Mouse (Mus musculus): ENCODE data around the gene Tsc22d1. TPM values are rescaled to one million over a fixed set of nuclear protein-coding genes. Genes with fewer than 3 reads are reported as not detected.

Tsc22d1 gene
- total RNA-seq, 2 experiments from 2014 or later: 464 to 515 TPM

GRCm38 (mm10) chr14:76507804-76508500 is 93.2 kb downstream of the Tsc22d1 start:
- intact Hi-C loops (cut with DNase I): loop anchor here (5.0 kb wide), 4 partner anchors 49 to 294 kb away; partner anchors contain the start of gene Serp2

GRCm38 (mm10) chr14:76508701-76509100 is 93.9 kb downstream of the Tsc22d1 start:
- DNase-seq: no peak
- intact Hi-C loops (cut with DNase I): loop anchor here (5.0 kb wide), 4 partner anchors 49 to 294 kb away; partner anchors contain the start of gene Serp2

More at GRCm38 (mm10) chr14:76507804-76508500, 93.2 kb downstream of the Tsc22d1 start:
- DNase-seq: no peak

GRCm38 (mm10) chr14:76511971-76512370 is 97.2 kb downstream of the Tsc22d1 start:
- no peak for DNase-seq
- intact Hi-C loops (cut with DNase I): no loop called here

GRCm38 (mm10) chr14:76513395-76514049 is 98.8 kb downstream of the Tsc22d1 start:
- peak in 1 of 2 experiments; percentile 12 for DNase-seq
- intact Hi-C loops (cut with DNase I): no loop called here

GRCm38 (mm10) chr14:76514050-76514585 is 99.4 kb downstream of the Tsc22d1 start:
- DNase-seq: no peak
- intact Hi-C loops (cut with DNase I): no loop called here

- intact Hi-C loops (cut with DNase I): no loop called here
- DNase-seq: no peak
Observed at GRCm38 (mm10) chr14:76515620-76516019, 100.9 kb downstream of the Tsc22d1 start.

GRCm38 (mm10) chr14:76518217-76518616 is 103.5 kb downstream of the Tsc22d1 start:
- DNase-seq: no peak
- intact Hi-C loops (cut with DNase I): no loop called here

- no peak for DNase-seq
Observed at GRCm38 (mm10) chr14:76520606-76521005, 105.8 kb downstream of the Tsc22d1 start.

GRCm38 (mm10) chr14:76521308-76521707 is 106.5 kb downstream of the Tsc22d1 start:
- DNase-seq: no peak

More at GRCm38 (mm10) chr14:76520606-76521005, 105.8 kb downstream of the Tsc22d1 start:
- intact Hi-C loops (cut with DNase I): no loop called here

GRCm38 (mm10) chr14:76523344-76523743 is 108.6 kb downstream of the Tsc22d1 start:
- DNase-seq: no peak
- intact Hi-C loops (cut with DNase I): no loop called here

More at GRCm38 (mm10) chr14:76521308-76521707, 106.5 kb downstream of the Tsc22d1 start:
- intact Hi-C loops (cut with DNase I): no loop called here

GRCm38 (mm10) chr14:76526467-76526866 is 111.7 kb downstream of the Tsc22d1 start:
- intact Hi-C loops (cut with DNase I): no loop called here
- peak in 1 of 2 experiments; percentile 56 for DNase-seq

GRCm38 (mm10) chr14:76527030-76527719 is 112.4 kb downstream of the Tsc22d1 start:
- peak; percentile 36 to 43 for DNase-seq
- intact Hi-C loops (cut with DNase I): no loop called here

- intact Hi-C loops (cut with DNase I): no loop called here
- DNase-seq: no peak
Observed at GRCm38 (mm10) chr14:76527758-76528313, 113.1 kb downstream of the Tsc22d1 start.

- peak in 1 of 2 experiments; percentile 31 for DNase-seq
- intact Hi-C loops (cut with DNase I): no loop called here
Observed at GRCm38 (mm10) chr14:76528641-76529040, 113.9 kb downstream of the Tsc22d1 start.

- no peak for DNase-seq
- intact Hi-C loops (cut with DNase I): no loop called here
Observed at GRCm38 (mm10) chr14:76531027-76531660, 116.4 kb downstream of the Tsc22d1 start.

- intact Hi-C loops (cut with DNase I): no loop called here
- DNase-seq: peak in 1 of 2 experiments; percentile 14
Observed at GRCm38 (mm10) chr14:76532257-76533169, 117.8 kb downstream of the Tsc22d1 start.

GRCm38 (mm10) chr14:76533170-76533815 is 118.5 kb downstream of the Tsc22d1 start:
- no peak for DNase-seq
- intact Hi-C loops (cut with DNase I): no loop called here

- intact Hi-C loops (cut with DNase I): no loop called here
Observed at GRCm38 (mm10) chr14:76535096-76535495, 120.3 kb downstream of the Tsc22d1 start.

More at GRCm38 (mm10) chr14:76535096-76535495, 120.3 kb downstream of the Tsc22d1 start:
- DNase-seq: no peak

All from heart, postnatal 14 days (tissue).